Mouse (Mus musculus) adrenal gland, postnatal 25 days (tissue): ENCODE results near the gene Bbip1. TPM values are rescaled to one million over a fixed set of nuclear protein-coding genes. Genes with fewer than 3 reads are reported as not detected.
A peak's percentile ranks its signal among the peaks of the same experiment; 100 is the strongest.
"Not testable (repeated sequence)": the region's sequence is repeated elsewhere in the genome, so short reads cannot be mapped to it uniquely, and the experiment has no call there.

Experiments
- DNase-seq: peaks from one replicate; pipeline ENCODE4 v3.0.0; 2021; ENCODE audit warnings: mixed read lengths
- total RNA-seq: library from RNA; stranded (reverse); gene quantifications from 2 replicates; pipeline ENCODE4 v1.2.3, GENCODE M21; 2021

Bbip1 gene
- total RNA-seq, 1 experiment from 2014 or later: 30.2 TPM

DNA sequence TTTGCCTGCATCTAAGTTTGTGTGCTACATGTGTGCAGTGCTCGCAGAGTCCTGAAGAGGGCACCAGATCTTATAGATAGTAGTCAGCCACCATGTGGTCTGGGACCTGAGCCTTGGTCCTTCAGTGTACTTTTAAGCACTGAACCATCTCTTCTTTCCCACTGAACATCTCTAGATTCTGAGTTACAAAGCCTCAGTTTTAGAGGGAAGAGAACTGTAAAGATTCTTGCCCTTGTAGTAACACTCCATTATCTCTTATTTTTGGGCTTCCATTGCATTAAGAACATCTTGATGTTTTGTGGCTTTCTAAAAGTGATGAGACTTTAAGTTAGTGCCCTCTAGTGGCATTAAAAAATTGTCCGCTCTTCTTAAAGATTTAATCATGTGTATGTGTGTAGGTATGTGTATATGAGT, 19.1 kb downstream of the Bbip1 start:
- DNase-seq: no peak

- not testable (repeated sequence) for DNase-seq
Measured at GRCm38 (mm10) chr19:53921996-53922395, 22.4 kb downstream of the Bbip1 start.

DNA sequence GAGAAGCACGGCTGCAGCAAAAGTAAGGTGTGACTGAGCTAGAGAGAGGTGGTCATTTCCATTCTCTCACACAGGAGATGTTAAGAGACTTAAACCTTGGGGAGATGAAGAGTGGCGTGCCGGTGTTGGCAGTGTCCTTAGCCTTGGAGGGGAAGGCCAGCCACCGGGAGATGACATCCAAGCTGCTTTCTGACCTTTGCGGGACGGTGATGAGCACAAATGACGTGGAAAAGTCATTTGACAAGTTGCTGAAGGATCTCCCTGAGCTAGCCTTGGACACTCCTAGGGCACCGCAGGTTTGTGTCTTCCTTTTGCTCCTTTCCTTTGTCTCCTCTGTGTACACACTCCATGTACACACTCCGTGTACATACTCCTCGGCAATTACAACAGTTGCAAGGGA, 24.9 kb downstream of the Bbip1 start:
- DNase-seq: no peak

GRCm38 (mm10) chr19:53914950-53915349, 29.5 kb downstream of the Bbip1 start:
- DNase-seq: no peak

DNA sequence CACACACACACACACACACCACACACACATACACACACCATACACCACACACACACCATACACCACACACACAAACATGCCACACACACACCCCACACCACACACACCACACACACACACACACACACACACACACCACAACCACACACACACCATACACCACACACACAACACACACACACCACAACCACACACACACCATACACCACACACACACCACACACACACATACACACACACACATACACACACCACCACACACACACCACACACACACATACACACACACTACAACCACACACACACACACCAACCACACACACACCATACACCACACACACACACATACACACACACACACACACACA, 37.7 kb downstream of the Bbip1 start:
- not testable (repeated sequence) for DNase-seq

DNA sequence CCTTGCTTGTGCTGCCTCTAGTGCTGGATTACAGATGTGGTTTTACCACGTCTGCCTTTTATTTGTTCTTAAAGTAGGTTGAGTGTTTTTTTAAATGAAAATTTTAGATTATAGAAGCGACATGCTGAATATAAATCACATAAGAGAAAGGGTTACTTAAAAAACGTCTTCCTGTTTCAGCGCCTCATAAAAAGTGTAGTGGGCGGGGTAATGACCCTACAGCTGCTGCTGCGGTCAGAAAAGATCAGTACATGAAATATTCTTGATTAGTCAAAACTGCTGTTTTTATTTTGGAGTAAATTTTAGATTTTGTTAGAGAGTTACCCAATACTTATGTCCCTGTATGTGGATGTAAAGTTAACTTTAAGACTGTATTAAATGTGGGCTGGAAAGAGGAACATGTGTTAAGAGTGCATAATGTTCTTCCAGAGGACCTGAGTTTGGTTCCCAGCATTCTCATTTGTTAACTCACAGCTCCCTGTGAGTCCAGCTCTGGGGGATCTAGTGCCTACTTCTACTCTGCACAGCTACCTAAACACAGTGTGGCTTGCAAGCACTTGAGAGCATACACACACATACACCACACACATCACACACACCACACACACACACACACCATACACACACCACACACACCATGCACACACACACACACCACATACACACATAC, 38.3 kb downstream of the Bbip1 start:
- DNase-seq: no peak

- DNase-seq: no peak
Measured at GRCm38 (mm10) chr19:53904833-53905480, 39.5 kb downstream of the Bbip1 start.

- DNase-seq: peak; percentile 49
Measured at GRCm38 (mm10) chr19:53903507-53904321, 40.7 kb downstream of the Bbip1 start.

GRCm38 (mm10) chr19:53902739-53903487, 41.5 kb downstream of the Bbip1 start:
- DNase-seq: peak; percentile 96

GRCm38 (mm10) chr19:53901931-53902738, 42.3 kb downstream of the Bbip1 start:
- DNase-seq: no peak

GRCm38 (mm10) chr19:53899941-53900610, 44.4 kb downstream of the Bbip1 start:
- DNase-seq: no peak

DNA sequence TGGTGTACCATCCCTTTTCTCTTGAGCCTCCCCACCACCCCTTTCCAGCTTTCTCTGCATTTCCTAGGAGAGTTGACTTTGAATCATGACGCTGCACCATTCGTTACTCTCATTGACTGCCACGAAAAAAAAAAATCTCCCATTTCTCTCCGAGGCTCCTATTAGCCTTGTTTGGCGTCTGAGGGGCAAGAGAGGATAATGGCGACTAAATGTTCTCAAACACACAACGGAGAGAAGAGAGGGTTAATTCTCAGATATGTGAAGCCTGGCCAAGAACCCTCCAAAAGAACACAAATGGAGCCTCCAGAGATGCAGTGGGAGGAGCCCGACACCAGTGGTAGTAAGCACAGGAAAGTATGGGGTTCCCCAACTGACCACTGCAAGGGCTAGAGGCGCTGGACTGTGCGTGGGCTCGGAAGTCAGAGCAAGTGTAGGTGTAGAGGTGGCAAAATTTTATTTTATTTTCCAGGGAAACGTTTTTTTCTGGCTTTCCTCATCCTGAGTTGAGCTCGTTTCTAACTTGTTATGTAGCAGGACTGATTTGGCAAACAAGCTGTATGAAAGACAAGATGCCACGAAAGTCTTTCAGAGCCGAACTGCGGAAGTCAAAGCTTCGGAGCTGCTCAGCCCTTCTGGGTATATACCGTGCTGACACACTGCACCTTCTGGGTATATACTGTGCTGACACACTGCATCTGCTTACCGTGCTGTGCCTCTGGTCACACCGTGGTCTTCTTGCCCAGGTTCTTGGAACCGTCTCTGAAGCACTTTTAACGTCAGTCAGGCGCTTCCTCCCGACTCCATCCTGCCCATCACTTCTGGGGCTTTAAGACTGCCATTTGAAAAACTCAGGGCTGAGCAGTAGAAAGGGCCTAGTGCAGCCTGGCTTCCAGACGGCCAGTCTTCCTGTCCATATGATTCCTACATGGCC, 45.2 kb downstream of the Bbip1 start:
- DNase-seq: no peak

DNA sequence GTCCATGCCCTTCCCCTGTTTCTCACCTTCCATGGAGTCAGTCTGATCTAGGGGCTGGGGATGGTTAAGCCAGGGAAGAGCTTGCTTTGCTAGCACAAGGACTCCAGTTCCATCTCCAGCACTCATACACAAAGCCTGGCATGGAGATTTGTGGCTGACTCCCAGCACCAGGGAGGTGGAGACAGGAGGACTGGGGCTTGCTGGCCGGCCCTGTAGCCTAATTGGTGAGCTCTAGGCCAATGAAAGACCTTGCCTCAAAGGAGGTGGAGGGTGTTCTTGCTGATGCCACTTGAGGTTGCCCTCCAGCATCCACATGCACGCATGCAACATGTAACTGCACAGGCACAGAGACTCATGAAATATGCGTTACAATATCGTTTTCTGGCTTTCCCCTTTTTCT, 45.9 kb downstream of the Bbip1 start:
- DNase-seq: no peak

DNA sequence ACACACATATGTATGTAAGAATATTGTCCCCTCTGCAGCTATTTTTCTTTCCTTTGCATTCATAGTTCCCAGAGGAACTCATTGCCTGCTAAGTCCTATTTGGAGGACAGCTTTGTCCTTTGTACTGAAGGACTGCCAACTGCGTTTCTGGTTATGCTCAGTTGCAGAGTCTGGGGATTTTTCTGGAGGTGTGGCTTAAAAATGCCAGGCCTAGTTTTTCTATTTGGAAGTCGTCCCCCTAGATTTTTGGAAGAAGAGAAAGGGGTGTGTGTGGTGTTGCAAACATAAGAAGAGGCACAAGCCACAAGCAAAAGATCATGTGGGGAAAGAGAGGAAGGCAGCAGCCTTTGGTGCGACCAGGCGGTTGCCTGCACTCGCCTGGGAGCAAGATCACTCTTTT, 46.4 kb downstream of the Bbip1 start:
- no peak for DNase-seq

DNA sequence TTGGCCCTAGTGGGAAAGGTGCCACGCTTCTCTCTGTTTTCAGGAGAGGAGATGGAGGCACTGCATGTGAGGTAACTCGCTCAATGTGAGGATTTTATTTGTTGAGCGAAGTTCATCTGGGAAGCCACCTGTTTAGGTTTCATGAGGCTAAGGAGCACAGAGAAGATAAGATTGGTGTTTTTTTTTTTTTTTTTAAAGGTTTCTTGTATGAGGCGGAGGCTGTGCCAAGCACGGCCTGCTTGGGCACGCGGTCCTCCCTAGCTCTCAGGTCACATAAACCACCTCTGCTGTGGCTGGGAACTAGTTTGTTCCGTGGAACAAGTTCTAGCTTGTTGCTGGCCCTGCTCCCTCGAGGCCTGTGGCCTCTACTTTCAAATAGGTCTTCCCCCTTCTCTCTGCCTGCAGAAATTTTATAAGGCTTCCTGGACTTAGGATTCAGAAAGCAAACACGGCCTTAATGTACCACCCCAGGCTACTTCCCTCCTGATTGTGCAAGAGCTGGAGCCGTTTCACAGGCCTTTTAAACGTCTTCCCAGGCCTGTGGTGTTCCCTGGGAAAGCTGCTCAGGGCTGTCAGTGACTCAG, 49.8 kb downstream of the Bbip1 start:
- no peak for DNase-seq

- DNase-seq: no peak
Measured at GRCm38 (mm10) chr19:53893711-53894171, 50.7 kb downstream of the Bbip1 start.

GRCm38 (mm10) chr19:53892838-53893359, 51.5 kb downstream of the Bbip1 start:
- DNase-seq: no peak

DNA sequence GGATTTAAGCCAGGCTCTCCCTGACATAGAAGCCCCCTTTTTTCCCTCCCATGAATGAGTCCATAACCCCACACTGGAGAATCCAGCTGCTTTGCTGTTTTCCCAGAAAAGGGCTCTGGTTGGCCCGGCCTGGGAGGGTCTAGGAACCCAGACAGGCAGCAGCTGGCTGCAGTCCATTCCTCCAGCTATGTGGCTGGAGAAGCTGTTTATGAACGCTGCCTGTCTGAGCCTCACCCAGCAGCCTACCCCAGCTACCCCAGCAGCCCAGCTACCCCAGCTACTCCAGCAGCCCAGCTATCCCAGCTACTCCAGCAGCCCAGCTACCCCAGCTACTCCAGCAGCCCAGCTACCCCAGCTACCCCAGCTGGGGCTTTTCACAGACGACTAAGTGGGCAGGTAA, 52.4 kb downstream of the Bbip1 start, which contains the start of gene Pdcd4:
Gene Pdcd4 (plus strand): TSS at position 171 of the 400 bp plus-strand sequence.
- DNase-seq: no peak

DNA sequence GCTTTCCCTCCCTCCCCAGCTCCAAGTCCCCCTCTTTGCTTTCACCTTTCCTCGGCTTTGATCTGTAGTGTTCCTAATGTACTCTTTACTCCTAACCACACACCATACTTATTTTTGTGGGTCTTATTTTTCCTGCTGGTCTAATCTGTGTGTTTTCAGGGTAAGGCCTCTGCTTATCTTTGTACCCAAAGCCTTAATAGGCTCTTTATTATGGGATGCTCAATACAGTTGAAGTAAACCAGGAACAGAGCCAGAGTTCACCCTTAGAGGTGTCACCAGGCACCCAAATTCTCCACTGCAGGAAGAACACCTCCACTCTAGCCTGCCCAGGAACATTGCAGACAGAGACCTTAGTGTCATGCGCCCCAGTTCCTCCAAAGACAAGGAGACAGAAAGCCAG, 52.9 kb downstream of the Bbip1 start:
- no peak for DNase-seq
